Mouse (Mus musculus) lung, postnatal 14 days (tissue): ENCODE measurements around the gene Rassf1.

Experiments used
- DNase-seq: peaks from one replicate; pipeline ENCODE4 v3.0.0; 2021

Gene Rassf1

GRCm38 (mm10) chr9:107551117-107551889, at the start of gene Rassf1:
Gene Rassf1, plus strand, starts transcription at chr9:107551555.
- peak; percentile 68 for DNase-seq

- no peak for DNase-seq
Observed at GRCm38 (mm10) chr9:107502131-107502846, 49.1 kb upstream of the Rassf1 start.

DNA sequence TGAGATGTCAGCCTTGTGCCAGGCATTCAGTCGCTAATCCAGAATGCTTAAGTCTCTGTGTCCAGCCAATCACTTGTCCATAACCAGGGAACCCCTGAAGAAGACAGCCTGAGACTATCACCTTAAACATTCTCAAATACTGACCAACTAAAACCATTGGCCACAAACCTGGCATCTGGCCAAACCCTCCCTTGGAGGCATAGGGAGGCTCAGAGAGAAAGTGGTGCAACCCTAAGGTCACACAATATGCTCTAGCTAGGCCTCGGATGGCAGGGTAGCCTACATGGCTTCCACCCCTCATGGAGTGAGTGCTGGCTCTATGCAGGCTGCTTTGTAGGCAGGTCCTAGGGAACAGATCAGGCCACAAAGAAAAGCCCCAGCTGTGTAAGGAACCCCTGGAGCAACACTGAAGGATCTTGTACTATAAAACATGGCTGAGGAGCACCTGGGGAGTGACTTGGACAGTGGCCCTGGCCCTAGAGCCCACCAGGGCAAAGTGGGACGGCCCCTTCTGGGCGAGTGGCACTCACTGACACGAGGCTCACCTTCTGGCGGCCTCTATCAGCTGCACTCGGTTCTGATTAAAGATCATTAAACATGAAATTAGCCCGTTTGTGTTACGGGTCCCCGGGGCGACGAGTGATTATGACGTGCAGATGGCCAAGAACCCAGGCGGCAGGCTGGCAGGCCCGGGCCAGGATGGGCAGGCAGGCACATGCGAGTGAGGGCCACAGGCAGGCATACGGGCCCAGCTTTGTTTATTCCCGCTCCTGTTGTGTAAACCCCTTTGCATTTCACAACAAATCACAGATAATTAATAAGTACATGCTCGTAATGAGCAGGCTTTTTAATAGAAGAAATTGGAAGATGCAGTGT, 46.5 kb upstream of the Rassf1 start:
- no peak for DNase-seq

DNA sequence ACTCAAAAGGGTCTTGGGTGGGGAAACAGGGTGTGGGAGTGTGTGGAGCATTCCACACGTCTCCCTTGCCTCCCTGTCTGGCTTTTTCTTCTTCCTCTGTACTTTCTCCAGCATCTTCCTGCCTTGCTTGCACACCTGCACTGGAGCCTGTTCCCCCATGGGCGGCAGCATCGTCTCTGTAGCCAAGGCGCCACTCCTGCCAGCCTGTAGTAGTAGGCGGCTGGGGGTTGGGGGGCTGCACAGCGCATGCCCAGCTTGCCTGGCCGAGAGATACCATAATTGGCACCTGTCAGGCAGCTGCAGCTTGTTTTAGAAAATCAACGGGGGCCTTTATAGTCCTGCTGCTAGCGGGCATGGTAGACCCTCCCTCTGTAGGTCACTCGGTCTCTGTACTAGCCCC, 43.1 kb upstream of the Rassf1 start:
- no peak for DNase-seq

GRCm38 (mm10) chr9:107510384-107511100, 40.8 kb upstream of the Rassf1 start:
- no peak for DNase-seq

DNA sequence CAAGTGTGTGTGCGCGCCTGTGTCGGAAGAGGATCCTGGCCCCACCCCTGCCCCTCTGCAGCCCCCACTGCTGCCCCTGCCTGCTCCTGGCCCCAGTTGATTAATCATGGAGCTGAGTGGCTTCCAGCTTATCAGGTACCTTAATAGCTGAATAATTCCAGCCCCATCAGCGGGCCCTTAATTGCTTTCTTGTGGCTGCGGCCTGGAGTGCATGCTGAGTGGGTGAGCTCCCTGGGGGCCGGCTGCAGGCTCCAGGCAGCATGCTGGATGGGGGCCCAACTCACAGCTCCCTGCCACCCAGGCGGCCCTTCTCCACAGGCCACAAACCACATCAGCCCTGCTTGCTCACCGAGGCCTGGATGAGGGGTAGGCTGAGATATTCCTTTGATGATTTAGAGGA, 39.9 kb upstream of the Rassf1 start:
- DNase-seq: no peak

- DNase-seq: no peak
Observed at GRCm38 (mm10) chr9:107512326-107512725, 39.0 kb upstream of the Rassf1 start.

GRCm38 (mm10) chr9:107514303-107514955, 36.9 kb upstream of the Rassf1 start:
- peak; percentile 88 for DNase-seq

- DNase-seq: no peak
Observed at GRCm38 (mm10) chr9:107520331-107520730, 31.0 kb upstream of the Rassf1 start.

DNA sequence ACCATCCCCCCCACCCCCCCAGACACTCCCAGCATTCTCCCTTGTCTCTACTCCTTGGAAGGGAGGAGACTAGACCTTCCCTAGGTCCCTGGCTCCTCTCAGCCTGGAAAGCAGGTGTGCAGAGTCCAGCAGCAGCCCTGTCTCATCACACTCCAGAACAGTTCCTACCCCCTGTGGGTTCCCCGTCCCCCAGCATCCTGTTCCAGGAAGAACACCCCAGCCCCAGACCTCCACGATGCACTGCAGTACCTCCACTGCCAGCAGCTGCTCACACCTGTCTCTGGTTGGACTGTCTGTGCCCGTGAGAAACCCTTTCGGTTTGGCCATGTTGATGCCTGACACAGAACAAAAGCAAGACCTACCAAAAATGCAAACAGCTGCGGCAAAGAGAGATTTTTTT, 30.2 kb upstream of the Rassf1 start:
- DNase-seq: no peak

- DNase-seq: no peak
Observed at GRCm38 (mm10) chr9:107521711-107522399, 29.5 kb upstream of the Rassf1 start.

DNA sequence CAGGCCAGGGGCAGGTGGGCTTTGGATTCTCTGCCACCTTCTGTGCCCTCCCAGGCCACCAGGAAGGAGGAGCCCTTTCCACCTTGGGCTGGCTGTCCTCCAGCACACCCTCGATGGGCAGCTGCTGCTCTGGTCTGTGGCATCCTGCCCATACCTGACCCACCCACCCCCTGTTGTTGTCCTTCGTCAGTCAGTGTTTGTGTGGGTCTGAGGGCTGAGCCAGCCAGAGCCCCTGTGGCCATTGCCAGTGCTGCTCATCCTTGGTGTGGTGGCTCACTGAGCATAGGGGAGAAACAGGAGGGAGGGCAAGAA, 29.0 kb upstream of the Rassf1 start:
- no peak for DNase-seq

DNA sequence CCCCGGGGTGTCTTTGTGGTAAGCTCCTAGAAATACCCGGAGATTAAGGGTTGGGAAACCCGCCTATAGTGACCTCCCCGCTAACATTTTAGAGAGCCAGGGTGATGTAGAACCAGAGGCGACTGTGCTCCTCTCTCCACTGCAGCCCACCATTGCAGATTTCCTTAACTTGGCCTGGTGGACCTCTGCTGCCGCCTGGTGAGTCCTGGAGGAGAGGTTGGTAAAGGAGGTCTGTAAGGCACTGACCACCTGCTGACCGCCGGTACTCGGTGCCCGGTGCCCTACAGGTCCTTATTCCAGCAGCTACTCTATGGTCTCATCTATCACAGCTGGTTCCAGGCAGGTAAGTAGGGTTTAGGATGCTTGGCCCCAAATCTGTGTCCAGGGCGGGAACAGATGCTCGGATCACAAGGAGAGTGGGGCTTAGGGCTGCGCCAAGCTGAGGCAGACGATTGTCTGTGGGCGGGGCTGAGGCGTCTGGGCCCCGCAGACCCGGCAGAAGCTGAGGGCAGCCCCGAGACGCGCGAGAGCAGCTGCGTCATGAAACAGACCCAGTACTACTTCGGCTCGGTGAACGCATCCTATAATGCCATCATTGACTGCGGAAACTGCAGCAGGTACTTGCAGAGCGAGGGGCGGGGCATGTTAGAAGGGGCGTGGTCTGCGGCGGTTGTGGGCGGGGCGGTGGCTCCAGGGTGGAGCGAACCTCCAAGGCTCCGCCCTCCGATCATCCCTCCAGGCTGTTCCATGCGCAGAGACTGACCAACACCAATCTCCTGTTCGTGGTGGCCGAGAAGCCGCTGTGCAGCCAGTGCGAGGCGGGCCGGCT, 24.9 kb upstream of the Rassf1 start:
- DNase-seq: peak; percentile 77

GRCm38 (mm10) chr9:107533791-107534407, 17.5 kb upstream of the Rassf1 start, which contains the start of gene Tmem115:
Gene Tmem115, plus strand, starts transcription at chr9:107533945.
- DNase-seq: peak; percentile 90

DNA sequence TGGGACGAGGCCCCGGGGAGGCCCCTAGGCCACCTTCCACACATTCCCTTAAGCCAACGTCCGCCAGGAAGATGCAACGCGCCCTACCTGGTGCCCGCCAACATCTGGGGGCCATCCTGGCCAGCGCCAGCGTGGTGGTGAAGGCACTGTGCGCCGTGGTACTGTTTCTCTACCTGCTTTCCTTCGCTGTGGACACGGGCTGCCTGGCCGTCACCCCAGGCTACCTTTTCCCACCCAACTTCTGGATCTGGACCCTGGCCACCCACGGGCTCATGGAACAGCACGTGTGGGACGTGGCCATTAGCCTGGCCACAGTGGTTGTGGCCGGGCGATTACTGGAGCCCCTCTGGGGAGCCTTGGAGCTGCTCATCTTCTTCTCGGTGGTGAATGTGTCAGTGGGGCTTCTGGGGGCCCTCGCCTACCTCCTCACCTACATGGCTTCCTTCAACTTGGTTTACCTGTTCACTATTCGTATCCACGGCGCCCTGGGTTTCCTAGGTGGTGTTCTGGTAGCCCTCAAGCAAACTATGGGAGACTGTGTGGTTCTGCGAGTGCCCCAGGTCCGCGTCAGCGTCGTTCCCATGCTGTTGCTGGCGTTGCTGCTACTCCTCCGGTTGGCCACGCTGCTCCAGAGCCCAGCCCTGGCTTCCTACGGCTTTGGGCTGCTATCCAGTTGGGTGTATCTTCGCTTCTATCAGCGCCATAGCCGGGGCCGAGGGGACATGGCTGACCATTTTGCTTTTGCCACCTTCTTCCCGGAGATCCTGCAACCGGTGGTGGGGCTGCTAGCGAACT, 16.8 kb upstream of the Rassf1 start:
- DNase-seq: peak; percentile 22

GRCm38 (mm10) chr9:107538231-107538630, 13.1 kb upstream of the Rassf1 start:
- no peak for DNase-seq

DNA sequence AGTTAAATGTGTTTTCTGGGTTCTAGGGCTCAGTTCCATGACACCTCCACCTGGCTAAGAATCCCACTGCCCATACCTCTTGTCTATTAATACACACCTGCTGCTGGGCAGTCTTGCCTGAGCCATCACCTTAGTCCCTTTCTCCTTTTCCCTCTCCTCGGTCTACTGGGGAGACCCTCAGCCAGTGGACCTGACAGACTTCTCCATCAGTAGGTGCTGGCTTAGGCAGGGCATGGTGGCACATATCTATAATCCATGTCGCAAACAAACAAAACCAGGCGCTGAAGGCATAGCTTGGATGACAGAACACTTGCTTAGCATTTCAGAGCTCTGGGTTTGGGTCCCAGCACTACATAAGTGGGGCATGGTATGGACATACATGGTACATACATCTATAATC, 12.6 kb upstream of the Rassf1 start:
- no peak for DNase-seq

GRCm38 (mm10) chr9:107539940-107540339, 11.4 kb upstream of the Rassf1 start:
- no peak for DNase-seq

GRCm38 (mm10) chr9:107540420-107540819, 10.9 kb upstream of the Rassf1 start:
- no peak for DNase-seq
